Mouse (Mus musculus) CH12.LX (cell line): ENCODE results near the gene Mxra8. TPM values are rescaled to one million over a fixed set of nuclear protein-coding genes. Genes with fewer than 3 reads are reported as not detected.

Source experiments
- DNase-seq: peaks from one replicate; pipeline ENCODE4 v3.0.0-alpha.2; 2013; ENCODE audit errors: extremely low read depth
- H3K27ac ChIP-seq: 2 replicates; pipeline ENCODE4 v1.5.1; 2012; ENCODE audit warnings: low read depth, mild to moderate bottlenecking, control low read depth, moderate library complexity; ENCODE audit not compliant: insufficient read depth
- H3K27me3 ChIP-seq: replicated peaks from 2 replicates; pipeline ENCODE3; 2012; ENCODE audit warnings: inconsistent platforms
- H3K36me3 ChIP-seq, 2 experiments: replicated peaks in 1 of 2; 2 replicates each; pipeline versions ENCODE3 to v1.6.1; 2012; ENCODE audit warnings: inconsistent platforms in 1 of 2, low read length in 1 of 2, mild to moderate bottlenecking in 1 of 2, mixed read lengths in 1 of 2, moderate library complexity in 1 of 2; ENCODE audit not compliant: control insufficient read depth in 1 of 2, insufficient read depth in 1 of 2
- H3K4me1 ChIP-seq, 2 experiments: 2 replicates each; pipeline ENCODE4 v1.6.1; 2012; ENCODE audit warnings: inconsistent platforms in 1 of 2, moderate library complexity in 1 of 2; ENCODE audit not compliant: insufficient read depth in 2 of 2, control insufficient read depth in 1 of 2
- H3K4me2 ChIP-seq: 2 replicates; pipeline ENCODE4 v1.6.1; 2012; ENCODE audit warnings: low read depth, mild to moderate bottlenecking, control low read depth; ENCODE audit not compliant: poor library complexity, insufficient read depth, severe bottlenecking
- H3K4me3 ChIP-seq, 3 experiments: fragments of 150-350 bp in 1 of 3; sonication (generic) in 1 of 3; replicated peaks in 1 of 3; 2 replicates each; pipeline versions ENCODE3 to v1.5.1; 2011 to 2012; ENCODE audit warnings: low read depth in 2 of 3, low read length in 2 of 3, mild to moderate bottlenecking in 2 of 3, moderate library complexity in 2 of 3, control low read depth in 1 of 3, improper control_type of control experiment in 1 of 3, inconsistent platforms in 1 of 3, mixed read lengths in 1 of 3; ENCODE audit not compliant: poor library complexity in 1 of 3
- H3K79me2 ChIP-seq: replicated peaks from 2 replicates; pipeline ENCODE4 v1.6.1; 2012; ENCODE audit warnings: mild to moderate bottlenecking, moderate library complexity; ENCODE audit not compliant: control insufficient read depth, poor library complexity, insufficient read depth, severe bottlenecking; ENCODE audit errors: extremely low read depth
- H3K9ac ChIP-seq: 2 replicates; pipeline ENCODE4 v1.6.1; 2012; ENCODE audit warnings: low read depth, mild to moderate bottlenecking, control low read depth, moderate library complexity; ENCODE audit not compliant: insufficient read depth
- H3K9me3 ChIP-seq: replicated peaks from 2 replicates; pipeline ENCODE3; 2012; ENCODE audit warnings: low read length, inconsistent platforms, mixed read lengths
- BHLHE40 ChIP-seq: IDR thresholded peaks from 2 replicates; pipeline ENCODE4 v1.6.1; 2011; ENCODE audit warnings: mild to moderate bottlenecking, low read depth, low read length, improper control_type of control experiment
- CHD1 ChIP-seq: IDR thresholded peaks from 2 replicates; pipeline ENCODE4 v1.6.1; 2012; ENCODE audit warnings: low read depth, low read length, improper control_type of control experiment, inconsistent platforms
- CHD2 ChIP-seq: IDR thresholded peaks from 2 replicates; pipeline ENCODE4 v1.6.1; 2011; ENCODE audit warnings: low read length, improper control_type of control experiment
- CTCF ChIP-seq, 2 experiments: IDR thresholded peaks in 1 of 2; conservative IDR thresholded peaks in 1 of 2; 2 replicates each; pipeline ENCODE4 v1.5.1; 2011 to 2012; ENCODE audit warnings: low read depth in 2 of 2, low read length in 2 of 2, improper control_type of control experiment in 1 of 2, inconsistent platforms in 1 of 2, mild to moderate bottlenecking in 1 of 2, moderate library complexity in 1 of 2
- E2F4 ChIP-seq: IDR thresholded peaks from 2 replicates; pipeline ENCODE4 v1.6.1; 2011; ENCODE audit warnings: low read depth, low read length, improper control_type of control experiment; ENCODE audit not compliant: insufficient replicate concordance
- ELF1 ChIP-seq: IDR thresholded peaks from 2 replicates; pipeline ENCODE4 v1.6.1; 2014; ENCODE audit warnings: low read depth, mild to moderate bottlenecking, inconsistent platforms, low read length, improper control_type of control experiment
- EP300 ChIP-seq: IDR thresholded peaks from 2 replicates; pipeline ENCODE4 v1.6.1; 2011; ENCODE audit warnings: low read length, improper control_type of control experiment
- GABPA ChIP-seq: IDR thresholded peaks from 2 replicates; pipeline ENCODE4 v1.6.1; 2012; ENCODE audit warnings: low read depth, low read length, improper control_type of control experiment, inconsistent platforms; ENCODE audit not compliant: insufficient replicate concordance
- HCFC1 ChIP-seq: IDR thresholded peaks from 2 replicates; pipeline ENCODE4 v1.6.1; 2012; ENCODE audit warnings: low read depth, mild to moderate bottlenecking, inconsistent platforms, low read length, improper control_type of control experiment
- IRF4 ChIP-seq: IDR thresholded peaks from 2 replicates; pipeline ENCODE4 v1.6.1; 2014; ENCODE audit warnings: low read depth, mild to moderate bottlenecking, inconsistent platforms, low read length, improper control_type of control experiment
- JUN ChIP-seq: IDR thresholded peaks from 2 replicates; pipeline ENCODE4 v1.6.1; 2011; ENCODE audit warnings: low read depth, mild to moderate bottlenecking, low read length, improper control_type of control experiment, moderate library complexity; ENCODE audit not compliant: insufficient read depth
- JUND ChIP-seq: conservative IDR thresholded peaks from 2 replicates; pipeline ENCODE4 v1.6.1; 2011; ENCODE audit warnings: low read depth, low read length, improper control_type of control experiment
- KAT2A ChIP-seq: IDR thresholded peaks from 2 replicates; pipeline ENCODE4 v1.6.1; 2012; ENCODE audit warnings: low read length, improper control_type of control experiment, inconsistent platforms; ENCODE audit not compliant: insufficient replicate concordance
- MAFK ChIP-seq: IDR thresholded peaks from 2 replicates; pipeline ENCODE4 v1.6.1; 2011; ENCODE audit warnings: low read length, improper control_type of control experiment; ENCODE audit not compliant: insufficient replicate concordance
- MAX ChIP-seq: IDR thresholded peaks from 2 replicates; pipeline ENCODE4 v1.6.1; 2011; ENCODE audit warnings: low read length, improper control_type of control experiment
- MAZ ChIP-seq: IDR thresholded peaks from 2 replicates; pipeline ENCODE4 v1.6.1; 2012; ENCODE audit warnings: low read depth, mild to moderate bottlenecking, inconsistent platforms, low read length, improper control_type of control experiment, moderate library complexity
- MEF2A ChIP-seq: IDR thresholded peaks from 2 replicates; pipeline ENCODE4 v1.6.1; 2014; ENCODE audit warnings: low read depth, mild to moderate bottlenecking, inconsistent platforms, low read length, improper control_type of control experiment, borderline replicate concordance
- MXI1 ChIP-seq: IDR thresholded peaks from 2 replicates; pipeline ENCODE4 v1.6.1; 2011; ENCODE audit warnings: mild to moderate bottlenecking, low read depth, low read length, improper control_type of control experiment
- MYC ChIP-seq: IDR thresholded peaks from 2 replicates; pipeline ENCODE4 v1.6.1; 2011; ENCODE audit warnings: low read depth, mild to moderate bottlenecking, improper control_type of control experiment, low read length
- NELFE ChIP-seq: IDR thresholded peaks from 2 replicates; pipeline ENCODE4 v1.6.1; 2011; ENCODE audit warnings: low read depth, low read length, improper control_type of control experiment
- NRF1 ChIP-seq: IDR thresholded peaks from 2 replicates; pipeline ENCODE4 v1.6.1; 2014; ENCODE audit warnings: low read depth, mild to moderate bottlenecking, inconsistent platforms, low read length, improper control_type of control experiment, moderate library complexity
- PAX5 ChIP-seq: IDR thresholded peaks from 2 replicates; pipeline ENCODE4 v1.6.1; 2012; ENCODE audit warnings: low read length, inconsistent platforms, mixed read lengths
- POLR2A ChIP-seq: IDR thresholded peaks from 2 replicates; pipeline ENCODE4 v1.6.1; 2011; ENCODE audit warnings: low read depth, mild to moderate bottlenecking, improper control_type of control experiment, low read length
- POLR2AphosphoS2 ChIP-seq: IDR thresholded peaks from 2 replicates; pipeline ENCODE4 v1.6.1; 2011; ENCODE audit warnings: low read depth, low read length, improper control_type of control experiment
- RAD21 ChIP-seq: IDR thresholded peaks from 2 replicates; pipeline ENCODE4 v1.6.1; 2011; ENCODE audit warnings: low read depth, mild to moderate bottlenecking, low read length, improper control_type of control experiment, moderate library complexity
- RCOR1 ChIP-seq: conservative IDR thresholded peaks from 2 replicates; pipeline ENCODE4 v1.6.1; 2012; ENCODE audit warnings: low read depth, mild to moderate bottlenecking, inconsistent platforms, low read length, improper control_type of control experiment
- SIN3A ChIP-seq: IDR thresholded peaks from 2 replicates; pipeline ENCODE4 v1.6.1; 2012; ENCODE audit warnings: low read length, improper control_type of control experiment, inconsistent platforms
- SMC3 ChIP-seq: IDR thresholded peaks from 2 replicates; pipeline ENCODE4 v1.6.1; 2011; ENCODE audit warnings: low read depth, low read length, improper control_type of control experiment
- TBP ChIP-seq: conservative IDR thresholded peaks from 2 replicates; pipeline ENCODE4 v1.6.1; 2011; ENCODE audit warnings: low read depth, low read length, improper control_type of control experiment
- TCF12 ChIP-seq: IDR thresholded peaks from 2 replicates; pipeline ENCODE4 v1.6.1; 2014; ENCODE audit warnings: low read depth, mild to moderate bottlenecking, inconsistent platforms, low read length, improper control_type of control experiment
- UBTF ChIP-seq: IDR thresholded peaks from 2 replicates; pipeline ENCODE4 v1.6.1; 2012; ENCODE audit warnings: low read depth, mild to moderate bottlenecking, inconsistent platforms, low read length, improper control_type of control experiment, moderate library complexity
- USF1 ChIP-seq: IDR thresholded peaks from 2 replicates; pipeline ENCODE4 v1.6.1; 2014; ENCODE audit warnings: low read depth, mild to moderate bottlenecking, inconsistent platforms, low read length, improper control_type of control experiment
- USF2 ChIP-seq: conservative IDR thresholded peaks from 2 replicates; pipeline ENCODE4 v1.6.1; 2011; ENCODE audit warnings: low read depth, low read length, improper control_type of control experiment
- ZC3H11A ChIP-seq: IDR thresholded peaks from 2 replicates; pipeline ENCODE4 v1.6.1; 2012; ENCODE audit warnings: low read depth, mild to moderate bottlenecking, inconsistent platforms, low read length, improper control_type of control experiment
- ZKSCAN1 ChIP-seq: IDR thresholded peaks from 2 replicates; pipeline ENCODE4 v1.6.1; 2012; ENCODE audit warnings: low read depth, inconsistent platforms, low read length, improper control_type of control experiment, borderline replicate concordance
- ZMIZ1 ChIP-seq: IDR thresholded peaks from 2 replicates; pipeline ENCODE4 v1.6.1; 2012; ENCODE audit warnings: low read depth, mild to moderate bottlenecking, inconsistent platforms, low read length, improper control_type of control experiment
- dilution Hi-C: fragments of 300-500 bp; cut with MboI; formaldehyde crosslinking; loops from 2 replicates; pipeline ENCODE4 v1.14.3; 2020; ENCODE audit warnings: low sequenced_read_pairs; ENCODE audit not compliant: extremely low pct_unique_long_range_greater_than_20kb, extremely low pct_ligation_motif_present
- in situ Hi-C: fragments of 300-500 bp; cut with MboI; formaldehyde crosslinking; loops from 3 replicates; pipeline ENCODE4 v1.14.3; 2019; ENCODE audit warnings: low sequenced_read_pairs, low pct_ligation_motif_present, low pct_unique_long_range_greater_than_20kb, mixed read lengths
- polyA plus RNA-seq: library from polyadenylated mRNA; unstranded; fragments of >175 nt; gene quantifications from 2 replicates; pipeline ENCODE4 v1.2.1, GENCODE M21; 2012; ENCODE audit warnings: low read depth; ENCODE audit not compliant: insufficient read length
- total RNA-seq, 2 experiments: library from RNA; depleted of rRNA; stranded (reverse); fragments of 300-350 nt in 1 of 2; fragments of >200 nt in 1 of 2; gene quantifications; 2 replicates each; pipeline ENCODE4 v1.2.3; 2012 to 2014

Mxra8 gene
- total and polyA plus RNA-seq, 3 experiments: 8.8 to 24.0 (median 12.4) TPM

GRCm38 (mm10) chr4:155891551-155892001 lies 52.1 kb downstream of the Mxra8 start, which contains the start of the genes Pusl1 and Acap3:
Pusl1 (minus strand) TSS chr4:155891781.
Acap3 (plus strand) TSS chr4:155891822.
- peak within 1 kb of the TSS; percentile 76 for H3K4me2 ChIP-seq
- dilution Hi-C loops: no loop called here
- H3K4me3 ChIP-seq: peak within 1 kb of the TSS; percentile 71 to 98 (median 78)
- TF ChIP-seq NELFE: peak; percentile 68
- no peak for TF ChIP-seq JUN
- TF ChIP-seq TBP: no peak
- TF ChIP-seq CTCF (conservative IDR thresholded peaks at IDR 0.05 in 1 of 2, IDR thresholded peaks at IDR 0.05 in 1 of 2; ENCODE audit: low read depth in 2 of 2, low read length in 2 of 2): no peak; a peak in 1 of 4 replicates
- no peak for TF ChIP-seq RAD21
- TF ChIP-seq GABPA: no peak
- no peak for TF ChIP-seq CHD1
- no peak for TF ChIP-seq POLR2AphosphoS2
- TF ChIP-seq HCFC1: peak; percentile 72
- peak; percentile 85 for TF ChIP-seq BHLHE40
- TF ChIP-seq EP300: no peak
- no peak for TF ChIP-seq E2F4
- no peak; the same call in 1 of the 2 replicates for TF ChIP-seq USF2
- peak; percentile 62 for TF ChIP-seq USF1
- no peak for TF ChIP-seq KAT2A
- TF ChIP-seq RCOR1: no peak
- TF ChIP-seq MAZ: peak; percentile 49
- 0 out of 2 replicates have a peak, but pooled peaks have one; percentile 28 for TF ChIP-seq IRF4
- peak; percentile 73 for TF ChIP-seq ZMIZ1
- no peak for TF ChIP-seq ZC3H11A
- peak; percentile 97 for TF ChIP-seq MAX
- TF ChIP-seq UBTF: no peak
- peak; percentile 46; the same call in 1 of the 2 replicates for TF ChIP-seq MEF2A
- peak; percentile 100 for TF ChIP-seq MXI1
- no peak for TF ChIP-seq SMC3
- TF ChIP-seq CHD2: no peak
- TF ChIP-seq ZKSCAN1: no peak
- TF ChIP-seq JUND: no peak
- no peak for TF ChIP-seq TCF12
- TF ChIP-seq SIN3A: peak; percentile 95
- TF ChIP-seq PAX5: no peak
- TF ChIP-seq NRF1: peak; percentile 91
- TF ChIP-seq POLR2A: peak; percentile 78
- peak; percentile 55; the same call in 1 of the 2 replicates for TF ChIP-seq ELF1
- no peak for TF ChIP-seq MAFK
- TF ChIP-seq MYC: peak; percentile 96
- peak within 1 kb of the TSS; percentile 91 for H3K27ac ChIP-seq
- no peaks in the 10 kb centered on the region for H3K9me3 ChIP-seq
- peak within 1 kb of the TSS; percentile 81 for H3K9ac ChIP-seq
- H3K4me1 ChIP-seq: peaks cover 28 to 55% of the 10 kb centered on the region in 2 experiments
- H3K79me2 ChIP-seq: peaks cover 13% of the 10 kb centered on the region; the same call in 1 of the 2 replicates
- H3K27me3 ChIP-seq: no peaks in the 10 kb centered on the region
- peaks cover 29 to 50% of the 10 kb centered on the region in 2 experiments for H3K36me3 ChIP-seq
- DNase-seq: peak; percentile 95
- in situ Hi-C loops: loop anchor here (5.0 kb wide), 1 partner anchor 51 kb away; the partner anchor contains the start of gene Ube2j2
